Mouse (Mus musculus) midbrain, embryonic 12.5 days (tissue): ENCODE results near the gene Gcn1l1. TPM values are rescaled to one million over a fixed set of nuclear protein-coding genes. Genes with fewer than 3 reads are reported as not detected.
A peak's percentile ranks its signal among the peaks of the same experiment; 100 is the strongest.
"Not testable (repeated sequence)": the region's sequence is repeated elsewhere in the genome, so short reads cannot be mapped to it uniquely, and the experiment has no call there.

Experiments used
- ATAC-seq: fragments of 200-750 bp; cut with Nextera tagmentation; 2 replicates; pipeline ENCODE4 v1.8.0; 2017; ENCODE audit warnings: low read depth, moderate TSS enrichment, moderate library complexity; ENCODE audit not compliant: low FRiP score
- H3K27ac ChIP-seq: fragments of 300-500 bp; sonication (generic); replicated peaks from 2 replicates; pipeline ENCODE4 v1.5.1; 2016; ENCODE audit warnings: mild to moderate bottlenecking
- H3K27me3 ChIP-seq: fragments of 300-500 bp; sonication (generic); 2 replicates; pipeline ENCODE4 v1.6.1; 2016; ENCODE audit warnings: mild to moderate bottlenecking
- H3K36me3 ChIP-seq: fragments of 300-500 bp; sonication (generic); 2 replicates; pipeline ENCODE4 v1.6.1; 2016
- H3K4me1 ChIP-seq: fragments of 300-500 bp; sonication (generic); 2 replicates; pipeline ENCODE4 v1.6.1; 2016
- H3K4me2 ChIP-seq: fragments of 300-500 bp; sonication (generic); replicated peaks from 2 replicates; pipeline ENCODE4 v1.6.1; 2016; ENCODE audit warnings: mild to moderate bottlenecking, moderate library complexity
- H3K4me3 ChIP-seq: fragments of 300-500 bp; sonication (generic); 2 replicates; pipeline ENCODE4 v1.5.1; 2016; ENCODE audit warnings: mild to moderate bottlenecking
- H3K9ac ChIP-seq: fragments of 300-500 bp; sonication (generic); replicated peaks from 2 replicates; pipeline ENCODE4 v1.6.1; 2016; ENCODE audit warnings: mild to moderate bottlenecking, moderate library complexity
- H3K9me3 ChIP-seq: fragments of 300-500 bp; sonication (generic); 2 replicates; pipeline ENCODE4 v1.6.1; 2016; ENCODE audit warnings: mild to moderate bottlenecking
- WGBS: fragments of 180-500 bp; shearing (Covaris S2); methylation state at CpG from one replicate; pipeline ENCODE4 v1.1.7; 2016; 5-methylcytosine and 5-hydroxymethylcytosine counted together
- polyA plus RNA-seq: library from polyadenylated mRNA; unstranded; fragments of >200 nt; fragmentation: Nextera tagmentation; extraction: Ambion mirVana; gene quantifications from 2 replicates; pipeline ENCODE4 v1.2.1, GENCODE M21; 2016

The Gcn1l1 gene
- polyA plus RNA-seq: 63.1 and 65.3 TPM in 2 replicates

DNA sequence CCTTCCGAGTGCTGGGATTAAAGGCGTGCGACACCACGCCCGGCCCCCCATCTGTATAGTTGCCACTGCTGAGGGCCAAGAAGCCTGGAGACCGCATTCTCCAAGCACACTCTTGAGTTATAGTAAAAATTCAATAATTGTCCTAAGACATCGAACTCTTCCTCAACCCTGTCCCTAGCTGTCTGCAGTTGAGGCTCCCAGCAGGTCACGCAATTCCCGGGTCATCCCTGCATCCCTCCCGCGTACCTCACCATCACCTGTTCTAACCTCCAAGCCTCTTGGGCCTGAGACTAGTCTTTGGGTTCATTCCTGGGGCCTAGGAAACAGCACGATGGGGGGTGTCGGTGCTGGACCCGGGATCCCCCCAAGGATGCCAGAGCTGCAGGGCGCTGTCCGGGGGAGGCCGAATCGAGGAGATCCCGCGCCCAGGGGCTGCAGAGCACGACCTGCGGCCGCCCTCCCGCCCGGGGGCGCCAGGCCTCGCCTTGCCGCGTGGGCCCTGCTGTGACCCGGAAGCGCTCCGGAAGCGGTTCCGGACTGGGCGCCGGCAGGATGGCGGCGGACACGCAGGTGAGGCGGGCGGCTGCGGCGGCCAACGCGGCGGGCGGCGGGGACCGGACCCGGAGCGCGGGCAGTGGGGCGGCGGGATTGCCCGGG lies at the start of gene Gcn1l1:
Gcn1l1 (plus strand) TSS at position 518 of the 657 bp plus-strand sequence.
- peak within 1 kb of the TSS; percentile 66 for H3K27ac ChIP-seq
- H3K4me3 ChIP-seq: peak within 1 kb of the TSS; percentile 75
- no peaks in the 10 kb centered on the region for H3K9me3 ChIP-seq
- ATAC-seq: peak; percentile 90
- no peaks in the 10 kb centered on the region for H3K27me3 ChIP-seq
- H3K4me1 ChIP-seq: peaks cover 43% of the 10 kb centered on the region
- H3K36me3 ChIP-seq: peaks cover 38% of the 10 kb centered on the region
- peak within 1 kb of the TSS; percentile 84 for H3K4me2 ChIP-seq
- peak within 1 kb of the TSS; percentile 95 for H3K9ac ChIP-seq
- 2% methylated on average over 53 of the region's 55 CpGs for WGBS

DNA sequence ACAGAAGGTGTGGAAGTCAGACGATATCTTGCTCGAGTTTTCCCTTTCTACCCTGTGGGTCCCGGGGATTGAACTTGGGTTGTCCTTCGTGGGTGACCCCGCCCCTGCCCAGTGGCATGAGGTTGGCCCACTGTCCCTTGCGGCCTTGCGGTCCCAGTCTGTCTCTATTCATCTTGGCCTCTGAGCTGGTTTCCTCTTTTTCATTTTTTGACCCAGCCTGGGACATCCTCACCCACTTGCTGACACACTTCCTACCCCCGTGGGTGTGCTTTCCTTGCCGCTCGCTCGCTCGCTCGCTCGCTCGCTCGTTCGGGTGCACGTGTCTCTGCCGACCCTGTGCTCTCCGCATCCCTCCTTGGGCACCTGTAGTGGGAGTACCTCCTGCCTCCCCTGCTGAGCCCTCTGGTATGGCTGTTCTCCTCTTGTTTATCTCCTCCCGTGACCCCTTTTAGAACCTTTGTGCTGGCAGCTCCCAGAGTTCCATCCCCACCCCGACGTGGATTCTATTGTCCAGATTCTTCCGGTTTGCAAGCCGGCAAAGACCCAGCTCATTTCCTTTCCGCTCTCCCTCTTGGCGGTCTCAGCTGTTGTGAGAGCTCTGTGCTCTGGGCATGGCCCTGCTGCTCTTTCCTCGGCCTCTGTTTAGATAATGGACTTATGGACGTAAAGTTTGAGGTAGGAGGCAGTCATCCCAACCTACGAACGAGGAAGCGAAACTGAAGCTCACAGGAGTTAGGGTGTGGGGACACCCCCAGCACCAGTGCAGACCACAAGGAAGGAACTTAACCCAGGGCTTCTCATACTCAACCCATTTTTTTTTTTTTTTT lies 48.8 kb upstream of the Gcn1l1 start:
- peaks cover 11% of the 10 kb centered on the region; the same call in 1 of the 2 replicates for H3K4me1 ChIP-seq
- H3K4me2 ChIP-seq: no peak overlapping the region
- H3K36me3 ChIP-seq: no peaks in the 10 kb centered on the region
- WGBS: 82% methylated on average over 32 of the region's 32 CpGs
- H3K27me3 ChIP-seq: no peaks in the 10 kb centered on the region
- H3K4me3 ChIP-seq: no peak overlapping the region
- H3K9me3 ChIP-seq: no peaks in the 10 kb centered on the region
- no peak overlapping the region for H3K27ac ChIP-seq
- no peak for ATAC-seq
- H3K9ac ChIP-seq: no peak overlapping the region

DNA sequence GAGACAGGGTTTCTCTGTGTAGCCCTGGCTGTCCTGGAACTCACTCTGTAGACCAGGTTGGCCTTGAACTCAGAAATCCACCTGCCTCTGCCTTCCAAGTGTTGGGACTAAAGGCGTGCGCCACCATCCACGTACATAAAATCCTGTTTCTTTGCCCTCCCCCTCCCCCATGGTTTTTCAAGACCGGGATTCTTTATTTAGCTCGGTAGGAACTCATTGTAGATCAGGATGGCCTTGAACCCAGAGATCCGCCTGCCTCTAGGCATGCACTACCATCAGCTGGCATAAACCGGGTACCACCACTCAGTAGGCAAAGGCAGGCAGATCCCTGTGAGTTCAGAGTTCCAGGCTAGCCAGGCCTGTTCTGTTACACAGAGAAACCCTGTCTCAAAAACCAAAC lies 48.1 kb upstream of the Gcn1l1 start:
- Histone ChIP-seq H3K36me3 (no peaks in the 10 kb centered on the region), H3K27me3 (no peaks in the 10 kb centered on the region), H3K27ac (no peak overlapping the region), H3K4me3 (no peak overlapping the region), H3K9me3 (no peaks in the 10 kb centered on the region), H3K4me1 (peaks cover 16% of the 10 kb centered on the region; the same call in 1 of the 2 replicates), H3K9ac (no peak overlapping the region), H3K4me2 (no peak overlapping the region)
- ATAC-seq: no peak
- WGBS: 93% methylated on average over 7 of the region's 7 CpGs

DNA sequence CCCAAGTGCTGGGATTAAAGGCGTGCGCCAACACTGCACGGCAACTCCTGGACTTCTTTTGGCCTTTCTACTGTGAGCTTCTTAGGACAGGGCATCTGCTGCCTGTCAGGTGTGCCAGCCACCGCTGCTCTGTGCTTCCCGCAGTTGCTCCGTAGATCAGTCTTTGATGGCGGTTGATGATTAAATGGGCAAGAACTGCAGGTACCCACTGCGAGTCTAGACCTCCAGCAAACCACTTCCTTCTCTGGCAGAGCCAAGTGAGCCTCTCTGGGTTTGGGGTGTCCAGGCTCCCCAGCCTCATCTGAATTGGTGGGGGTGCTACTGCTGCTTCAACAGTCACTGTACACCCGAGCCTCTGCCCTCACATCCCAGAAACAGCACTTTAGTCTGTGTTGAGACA lies 47.6 kb upstream of the Gcn1l1 start:
- Histone ChIP-seq H3K27ac (no peak overlapping the region), H3K4me1 (peaks cover 19% of the 10 kb centered on the region; the same call in 1 of the 2 replicates), H3K4me2 (no peak overlapping the region), H3K4me3 (no peak overlapping the region), H3K36me3 (no peaks in the 10 kb centered on the region), H3K9me3 (no peaks in the 10 kb centered on the region), H3K9ac (no peak overlapping the region), H3K27me3 (no peaks in the 10 kb centered on the region)
- no peak for ATAC-seq
- 94% methylated on average over 9 of the region's 9 CpGs for WGBS

DNA sequence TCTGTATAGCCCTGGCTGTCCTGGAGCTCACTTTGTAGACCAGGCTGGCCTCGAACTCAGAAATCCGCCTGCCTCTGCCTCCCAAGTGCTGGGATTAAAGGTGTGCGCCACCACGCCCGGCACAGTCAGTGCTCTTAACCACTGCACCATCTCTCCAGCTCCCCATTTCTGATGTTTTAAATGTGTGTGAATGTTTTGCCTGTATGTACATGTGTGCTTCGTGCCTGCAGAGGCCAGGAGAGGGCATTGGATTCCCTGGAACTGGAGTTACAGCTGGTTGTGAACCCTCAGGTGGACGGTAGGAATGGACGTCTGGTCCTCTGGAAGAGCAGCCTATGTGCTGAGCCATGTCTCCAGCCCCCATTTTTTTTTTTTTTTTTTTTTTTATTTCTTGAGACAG lies 46.8 kb upstream of the Gcn1l1 start:
- peaks cover 22% of the 10 kb centered on the region; the same call in 1 of the 2 replicates for H3K4me1 ChIP-seq
- H3K9me3 ChIP-seq, H3K4me2 ChIP-seq, H3K36me3 ChIP-seq, ATAC-seq, H3K27ac ChIP-seq, H3K9ac ChIP-seq, H3K27me3 ChIP-seq, H3K4me3 ChIP-seq: not testable (repeated sequence)
- 89% methylated on average over 8 of the region's 8 CpGs for WGBS

DNA sequence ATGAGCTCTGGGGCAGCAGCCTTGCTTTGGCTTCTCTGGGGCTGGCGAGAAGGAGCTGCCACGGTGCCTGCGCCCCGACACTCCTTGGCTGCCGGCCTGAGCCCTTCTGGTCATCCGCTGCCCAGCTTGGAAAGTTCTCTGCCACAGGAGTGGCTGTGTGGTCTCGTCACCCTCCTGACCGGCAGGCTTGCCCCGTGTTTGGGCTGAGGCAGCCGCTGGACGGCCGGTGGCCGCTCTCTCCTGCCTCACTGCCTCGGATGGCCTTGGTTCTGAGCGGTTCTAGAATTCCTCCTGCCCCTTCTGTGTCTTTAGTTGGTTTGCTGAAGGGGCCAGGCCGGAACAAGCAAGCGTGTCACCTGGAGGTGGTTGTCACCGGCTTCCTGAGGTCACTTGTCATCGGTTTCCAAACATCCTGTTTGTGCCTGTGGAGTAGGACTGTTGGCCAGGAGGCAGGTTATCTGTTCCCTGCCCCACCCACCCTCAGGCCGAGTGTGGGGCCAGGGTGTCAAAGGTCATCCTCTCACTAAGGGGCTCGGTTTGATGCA lies 44.7 kb upstream of the Gcn1l1 start:
- Histone ChIP-seq H3K4me2 (no peak overlapping the region), H3K36me3 (no peaks in the 10 kb centered on the region), H3K27me3 (no peaks in the 10 kb centered on the region), H3K27ac (no peak overlapping the region), H3K9me3 (no peaks in the 10 kb centered on the region), H3K9ac (no peak overlapping the region), H3K4me1 (peaks cover 23% of the 10 kb centered on the region), H3K4me3 (no peak overlapping the region)
- no peak for ATAC-seq
- 75% methylated on average over 21 of the region's 21 CpGs for WGBS

DNA sequence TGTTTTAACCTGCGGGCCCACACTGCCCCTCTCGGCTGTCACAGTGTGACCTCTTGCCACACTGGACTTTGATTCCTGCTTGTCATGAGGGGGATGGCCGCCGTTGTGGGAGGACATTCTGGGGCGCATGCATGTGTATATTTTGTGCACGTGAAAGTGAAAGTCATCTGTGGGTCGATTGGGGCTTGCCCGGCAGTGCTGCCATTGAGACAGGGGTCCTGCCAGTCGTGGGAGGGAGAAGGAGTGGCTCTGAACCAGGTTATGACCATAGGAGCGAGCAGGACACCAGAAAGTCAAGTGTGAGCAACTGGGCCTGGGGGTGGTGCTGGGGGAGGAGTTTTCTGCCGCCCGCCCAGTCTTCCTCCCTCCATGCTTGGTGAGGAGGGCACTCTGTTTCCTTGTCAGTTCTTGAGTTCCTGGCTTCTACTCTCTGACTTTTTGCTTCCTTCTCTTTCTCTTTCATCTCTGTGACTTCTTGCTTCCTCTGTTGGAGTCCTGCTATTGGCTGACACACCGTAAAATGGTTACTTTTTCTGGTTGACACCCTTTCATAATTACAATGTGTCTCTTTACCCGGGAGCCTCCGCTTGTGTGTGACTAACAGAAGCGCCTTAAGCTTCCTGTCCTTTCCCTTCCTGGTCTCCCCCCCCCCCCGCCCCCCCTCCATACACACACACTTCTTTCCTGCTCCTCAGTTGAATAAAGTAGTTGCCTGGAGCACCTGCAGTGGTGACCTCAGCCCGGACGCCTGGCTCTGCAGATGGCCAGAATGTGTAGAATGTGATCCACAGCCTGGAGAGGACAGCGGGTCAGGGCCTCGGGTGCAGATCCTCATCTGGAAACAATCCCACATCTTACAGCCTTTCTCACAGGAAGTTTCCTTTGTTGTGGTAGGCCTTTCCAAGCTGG lies 43.2 kb upstream of the Gcn1l1 start:
- 72% methylated on average over 21 of the region's 21 CpGs for WGBS
- ATAC-seq: no peak
- H3K4me2 ChIP-seq: no peak overlapping the region
- H3K36me3 ChIP-seq: no peaks in the 10 kb centered on the region
- H3K9ac ChIP-seq: no peak overlapping the region
- H3K27ac ChIP-seq: no peak overlapping the region; the same call in 1 of the 2 replicates
- H3K4me1 ChIP-seq: peaks cover 22% of the 10 kb centered on the region
- no peaks in the 10 kb centered on the region for H3K9me3 ChIP-seq
- H3K27me3 ChIP-seq: no peaks in the 10 kb centered on the region
- H3K4me3 ChIP-seq: no peak overlapping the region

DNA sequence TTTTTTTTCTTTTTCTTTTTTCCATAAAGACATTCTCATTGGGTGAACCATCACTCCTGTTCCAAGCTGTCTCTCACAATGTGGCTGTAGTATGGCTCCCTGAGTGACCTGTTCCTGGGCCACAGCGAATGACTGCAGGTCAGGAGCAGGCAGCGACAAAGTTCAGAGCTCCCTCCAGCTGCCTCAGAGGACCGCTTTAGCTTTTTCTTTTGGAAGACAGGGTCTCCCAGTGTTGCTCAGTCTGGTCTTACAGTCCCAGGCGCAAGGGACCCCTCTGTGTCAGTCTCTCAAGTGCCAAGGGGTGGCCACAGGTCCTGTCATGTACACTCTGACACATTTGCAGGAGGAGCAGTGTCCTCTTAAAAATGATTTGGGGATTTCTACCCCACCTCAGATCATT lies 42.5 kb upstream of the Gcn1l1 start:
- H3K9ac ChIP-seq: no peak overlapping the region
- no peak overlapping the region for H3K4me3 ChIP-seq
- H3K4me2 ChIP-seq: no peak overlapping the region
- H3K27me3 ChIP-seq: no peaks in the 10 kb centered on the region
- no peak overlapping the region for H3K27ac ChIP-seq
- ATAC-seq: no peak
- no peaks in the 10 kb centered on the region for H3K36me3 ChIP-seq
- H3K9me3 ChIP-seq: no peaks in the 10 kb centered on the region
- H3K4me1 ChIP-seq: peaks cover 22% of the 10 kb centered on the region
- WGBS: 75% methylated on average over 4 of the region's 4 CpGs

DNA sequence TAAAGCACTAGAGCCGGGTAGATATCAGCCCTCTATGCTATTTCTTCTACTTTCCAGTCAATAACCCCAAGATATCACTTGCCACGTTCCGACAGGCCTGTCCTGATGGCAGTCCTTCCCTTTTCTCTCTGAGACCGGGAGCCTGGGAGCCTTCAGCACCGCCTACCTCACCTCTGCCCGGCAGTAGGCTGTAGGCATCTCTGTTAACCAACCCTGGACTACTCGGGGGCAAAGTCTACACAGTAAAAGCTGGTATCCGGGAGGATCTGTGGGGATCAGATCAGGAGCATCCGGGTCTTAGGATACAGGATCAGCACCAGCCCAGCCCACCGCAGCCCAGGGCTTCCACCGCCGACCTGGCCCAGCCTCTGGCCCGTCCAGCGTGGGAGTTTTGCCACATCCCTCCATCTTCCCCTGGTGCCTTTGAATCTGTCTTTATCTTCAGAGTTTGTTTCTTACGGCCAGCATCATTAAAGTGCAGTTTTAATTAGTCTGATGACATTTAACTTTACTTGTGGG lies 42.0 kb upstream of the Gcn1l1 start:
- Histone ChIP-seq H3K4me3 (no peak overlapping the region), H3K4me2 (no peak overlapping the region), H3K27ac (no peak overlapping the region), H3K36me3 (no peaks in the 10 kb centered on the region), H3K9ac (no peak overlapping the region), H3K4me1 (peaks cover 22% of the 10 kb centered on the region), H3K27me3 (no peaks in the 10 kb centered on the region), H3K9me3 (no peaks in the 10 kb centered on the region)
- no peak for ATAC-seq
- 75% methylated on average over 15 of the region's 15 CpGs for WGBS

DNA sequence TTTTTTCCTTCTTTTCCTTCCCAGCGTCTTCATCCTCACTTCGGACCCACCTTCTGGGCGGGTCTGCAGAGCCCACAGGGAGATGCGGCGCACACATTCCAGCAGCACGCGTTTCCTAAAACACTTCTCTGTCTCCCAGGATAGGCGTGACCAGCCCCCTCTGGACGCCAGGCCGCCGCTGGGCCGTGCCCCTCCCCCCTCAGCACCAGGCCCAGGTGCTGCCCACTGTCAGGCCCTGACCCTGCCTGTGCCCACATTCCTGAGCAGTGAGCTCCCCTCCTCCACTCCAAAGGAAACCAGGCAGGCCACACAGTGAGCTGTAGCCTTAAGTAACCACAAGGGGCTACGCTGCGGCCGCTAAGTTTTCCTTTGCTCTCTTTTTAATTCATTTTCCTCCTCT lies 41.1 kb upstream of the Gcn1l1 start:
- peak overlapping the region; percentile 4 for H3K4me2 ChIP-seq
- no peak overlapping the region for H3K9ac ChIP-seq
- H3K4me1 ChIP-seq: peaks cover 22% of the 10 kb centered on the region
- no peaks in the 10 kb centered on the region for H3K36me3 ChIP-seq
- H3K9me3 ChIP-seq: no peaks in the 10 kb centered on the region
- H3K27me3 ChIP-seq: no peaks in the 10 kb centered on the region
- 4% methylated on average over 15 of the region's 15 CpGs for WGBS
- no peak for ATAC-seq
- H3K27ac ChIP-seq: no peak overlapping the region
- H3K4me3 ChIP-seq: no peak overlapping the region

DNA sequence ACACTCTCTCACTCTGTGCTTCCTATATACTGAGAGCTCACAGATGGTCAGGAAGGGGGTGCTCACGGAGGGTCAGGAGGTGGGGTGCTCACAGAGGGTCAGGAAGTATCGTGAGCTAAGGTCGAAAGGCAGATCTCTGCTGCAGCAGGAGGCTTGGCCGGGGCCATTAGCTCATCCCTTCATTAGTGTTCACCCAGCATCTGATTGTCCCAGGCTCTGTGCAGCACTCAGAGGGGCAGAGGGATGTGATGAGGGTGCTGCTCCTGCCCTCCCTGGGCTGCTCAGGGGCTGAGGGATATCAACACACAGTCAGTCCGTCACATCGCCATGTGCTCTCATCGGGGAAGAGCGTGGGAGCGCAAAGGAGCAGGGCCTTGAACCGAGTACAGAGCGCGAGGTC lies 40.6 kb upstream of the Gcn1l1 start:
- Histone ChIP-seq H3K9ac (no peak overlapping the region), H3K4me2 (peak overlapping the region; percentile 4; the same call in 1 of the 2 replicates), H3K9me3 (no peaks in the 10 kb centered on the region), H3K4me1 (peaks cover 23% of the 10 kb centered on the region), H3K27me3 (no peaks in the 10 kb centered on the region), H3K36me3 (no peaks in the 10 kb centered on the region), H3K4me3 (no peak overlapping the region), H3K27ac (no peak overlapping the region)
- WGBS: 54% methylated on average over 12 of the region's 12 CpGs
- ATAC-seq: no peak
